Mouse (Mus musculus): ENCODE results near the gene Bptf. TPM values are rescaled to one million over a fixed set of nuclear protein-coding genes. Genes with fewer than 3 reads are reported as not detected.
A peak's percentile ranks its signal among the peaks of the same experiment; 100 is the strongest.

The Bptf gene
- polyA plus RNA-seq, 1 experiment from 2014 or later: 8.3 TPM

GRCm38 (mm10) chr11:107014020-107014585 is 117.8 kb downstream of the Bptf start:
- H3K9ac ChIP-seq (replicated peaks): no peak overlapping the region
- no peak for TF ChIP-seq EP300 (IDR thresholded peaks at IDR 0.05; ENCODE audit: low read depth)
- peak; percentile 31; the same call in 1 of the 2 replicates for TF ChIP-seq CTCF (IDR thresholded peaks at IDR 0.05; ENCODE audit: low read depth)
- peaks cover 8% of the 10 kb centered on the region; the same call in 1 of the 2 replicates for H3K4me1 ChIP-seq (ENCODE audit: insufficient read depth)
- ATAC-seq: no peak
- H3K36me3 ChIP-seq (replicated peaks; ENCODE audit: insufficient read depth, low read length): no peaks in the 10 kb centered on the region
- WGBS (ENCODE audit: insufficient replicate concordance): 80% methylated on average over 11 of the region's 11 CpGs
- no peaks in the 10 kb centered on the region for H3K9me3 ChIP-seq (ENCODE audit: low read length)
- H3K4me2 ChIP-seq (ENCODE audit: low read depth, low read length): 0 out of 2 replicates have a peak overlapping the region, but pooled peaks have one; percentile 31
- peak overlapping the region; percentile 31; the same call in 1 of the 2 replicates for H3K27ac ChIP-seq (ENCODE audit: low read depth)
- no peak for DNase-seq
- H3K27me3 ChIP-seq (ENCODE audit: insufficient read depth, low read length): no peaks in the 10 kb centered on the region
- H3K4me3 ChIP-seq (ENCODE audit: low read depth, low read length): no peak overlapping the region

GRCm38 (mm10) chr11:107012324-107013017 is 119.5 kb downstream of the Bptf start:
- peak overlapping the region; percentile 100 for H3K27ac ChIP-seq (ENCODE audit: low read depth)
- H3K4me1 ChIP-seq (ENCODE audit: insufficient read depth): peaks cover 8% of the 10 kb centered on the region; the same call in 1 of the 2 replicates

GRCm38 (mm10) chr11:107011669-107012323 is 120.1 kb downstream of the Bptf start:
- no peak for DNase-seq

More at GRCm38 (mm10) chr11:107012324-107013017, 119.5 kb downstream of the Bptf start:
- DNase-seq (peak; percentile 97), ATAC-seq (peak; percentile 91)
- Histone ChIP-seq H3K27me3 (ENCODE audit: insufficient read depth, low read length) (no peaks in the 10 kb centered on the region), H3K36me3 (replicated peaks; ENCODE audit: insufficient read depth, low read length) (no peaks in the 10 kb centered on the region), H3K9ac (replicated peaks) (peak overlapping the region; percentile 87), H3K9me3 (ENCODE audit: low read length) (no peaks in the 10 kb centered on the region), H3K4me2 (ENCODE audit: low read depth, low read length) (peak overlapping the region; percentile 71), H3K4me3 (ENCODE audit: low read depth, low read length) (peak overlapping the region; percentile 72)
- under 1% methylated on average over 37 of the region's 37 CpGs for WGBS (ENCODE audit: insufficient replicate concordance)
- TF ChIP-seq EP300 (IDR thresholded peaks at IDR 0.05; ENCODE audit: low read depth) (peak; percentile 75), CTCF (IDR thresholded peaks at IDR 0.05; ENCODE audit: low read depth) (no peak)

GRCm38 (mm10) chr11:107011171-107011570 is 120.8 kb downstream of the Bptf start:
- Histone ChIP-seq H3K27me3 (ENCODE audit: insufficient read depth, low read length) (no peaks in the 10 kb centered on the region), H3K4me3 (ENCODE audit: low read depth, low read length) (no peak overlapping the region), H3K9ac (replicated peaks) (no peak overlapping the region), H3K9me3 (ENCODE audit: low read length) (no peaks in the 10 kb centered on the region), H3K36me3 (replicated peaks; ENCODE audit: insufficient read depth, low read length) (no peaks in the 10 kb centered on the region), H3K27ac (ENCODE audit: low read depth) (peak overlapping the region; percentile 100), H3K4me1 (ENCODE audit: insufficient read depth) (peaks cover 8% of the 10 kb centered on the region; the same call in 1 of the 2 replicates), H3K4me2 (ENCODE audit: low read depth, low read length) (no peak overlapping the region)
- DNase-seq: no peak
- TF ChIP-seq CTCF (IDR thresholded peaks at IDR 0.05; ENCODE audit: low read depth): no peak
- TF ChIP-seq EP300 (IDR thresholded peaks at IDR 0.05; ENCODE audit: low read depth): no peak
- 76% methylated on average over 7 of the region's 7 CpGs for WGBS (ENCODE audit: insufficient replicate concordance)
- ATAC-seq: no peak

More at GRCm38 (mm10) chr11:107011669-107012323, 120.1 kb downstream of the Bptf start:
- peak overlapping the region; percentile 100 for H3K27ac ChIP-seq (ENCODE audit: low read depth)
- peak overlapping the region; percentile 71 for H3K4me2 ChIP-seq (ENCODE audit: low read depth, low read length)
- no peaks in the 10 kb centered on the region for H3K9me3 ChIP-seq (ENCODE audit: low read length)
- WGBS (ENCODE audit: insufficient replicate concordance): 19% methylated on average over 18 of the region's 18 CpGs
- TF ChIP-seq EP300 (IDR thresholded peaks at IDR 0.05; ENCODE audit: low read depth): no peak
- TF ChIP-seq CTCF (IDR thresholded peaks at IDR 0.05; ENCODE audit: low read depth): no peak
- H3K4me1 ChIP-seq (ENCODE audit: insufficient read depth): peaks cover 8% of the 10 kb centered on the region; the same call in 1 of the 2 replicates
- peak overlapping the region; percentile 72 for H3K4me3 ChIP-seq (ENCODE audit: low read depth, low read length)
- H3K27me3 ChIP-seq (ENCODE audit: insufficient read depth, low read length): no peaks in the 10 kb centered on the region
- no peaks in the 10 kb centered on the region for H3K36me3 ChIP-seq (replicated peaks; ENCODE audit: insufficient read depth, low read length)
- ATAC-seq: no peak
- H3K9ac ChIP-seq (replicated peaks): peak overlapping the region; percentile 87

GRCm38 (mm10) chr11:107010447-107010846 is 121.5 kb downstream of the Bptf start:
- DNase-seq (no peak), ATAC-seq (no peak)
- 91% methylated on average over 3 of the region's 3 CpGs for WGBS (ENCODE audit: insufficient replicate concordance)

DNA sequence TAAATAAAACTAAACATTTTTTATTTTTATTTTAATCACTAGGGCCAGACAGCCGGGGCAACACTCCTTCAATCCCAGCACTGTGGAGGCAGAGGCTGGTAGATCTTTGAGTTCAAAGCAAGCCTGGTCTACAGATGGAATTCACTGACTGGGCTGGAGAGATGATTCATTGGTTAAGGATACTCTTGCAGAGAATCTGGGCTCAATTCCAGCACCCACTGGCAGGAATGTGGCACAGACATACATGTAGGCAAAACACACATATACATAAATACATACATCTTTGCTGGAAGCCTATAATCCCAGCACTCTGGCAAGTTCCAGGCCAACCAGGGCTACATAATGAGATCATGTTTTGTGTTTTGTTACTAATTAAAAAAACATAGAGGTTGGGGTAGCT is 126.4 kb downstream of the Bptf start:
- no peak overlapping the region for H3K27ac ChIP-seq (ENCODE audit: low read depth)
- DNase-seq: no peak
- no peak overlapping the region for H3K9ac ChIP-seq (replicated peaks)
- 84% methylated on average over 1 of the region's 1 CpGs for WGBS (ENCODE audit: insufficient replicate concordance)
- no peaks in the 10 kb centered on the region; the same call in 1 of the 2 replicates for H3K4me1 ChIP-seq (ENCODE audit: insufficient read depth)
- H3K4me3 ChIP-seq (ENCODE audit: low read depth, low read length): no peak overlapping the region
- H3K36me3 ChIP-seq (replicated peaks; ENCODE audit: insufficient read depth, low read length): no peaks in the 10 kb centered on the region
- no peak overlapping the region for H3K4me2 ChIP-seq (ENCODE audit: low read depth, low read length)
- TF ChIP-seq EP300 (IDR thresholded peaks at IDR 0.05; ENCODE audit: low read depth): no peak
- H3K27me3 ChIP-seq (ENCODE audit: insufficient read depth, low read length): no peaks in the 10 kb centered on the region
- H3K9me3 ChIP-seq (ENCODE audit: low read length): no peaks in the 10 kb centered on the region
- ATAC-seq: no peak

More at GRCm38 (mm10) chr11:107010447-107010846, 121.5 kb downstream of the Bptf start:
- Histone ChIP-seq H3K4me2 (ENCODE audit: low read depth, low read length) (no peak overlapping the region), H3K36me3 (replicated peaks; ENCODE audit: insufficient read depth, low read length) (no peaks in the 10 kb centered on the region), H3K9me3 (ENCODE audit: low read length) (no peaks in the 10 kb centered on the region), H3K4me3 (ENCODE audit: low read depth, low read length) (no peak overlapping the region), H3K4me1 (ENCODE audit: insufficient read depth) (peaks cover 8% of the 10 kb centered on the region; the same call in 1 of the 2 replicates), H3K27ac (ENCODE audit: low read depth) (no peak overlapping the region), H3K9ac (replicated peaks) (no peak overlapping the region), H3K27me3 (ENCODE audit: insufficient read depth, low read length) (no peaks in the 10 kb centered on the region)
- TF ChIP-seq EP300 (IDR thresholded peaks at IDR 0.05; ENCODE audit: low read depth): no peak
- no peak for TF ChIP-seq CTCF (IDR thresholded peaks at IDR 0.05; ENCODE audit: low read depth)

All from liver, postnatal 0 days (tissue).